Mouse (Mus musculus): ENCODE data around the gene AK157302. TPM values are rescaled to one million over a fixed set of nuclear protein-coding genes. Genes with fewer than 3 reads are reported as not detected.

AK157302 gene
- polyA plus RNA-seq, 1 experiment from 2014 or later: 0.76 TPM

MicroRNA genes within 50 kb of the gene (microRNA counts, 519-probe panel; counts per million panel counts)
- 2,936 counts per million, percentile 71 among the panel's probes with 10 or more counts for microRNA mmu-miR-1896

Small RNA genes within 50 kb of the gene (microRNA-seq; reads per million reads assigned to microRNA genes)
- not detected for gene Mir1896

Other genes with a start within 250 kb of the AK157302 start
- gene Gpx5, start 202.5 kb upstream of the AK157302 start, polyA plus RNA-seq (2015; fragmentation: Nextera tagmentation; extraction: Ambion mirVana): not detected in 2 replicates
- not detected in 2 replicates for gene Gpx6, start 183.1 kb upstream of the AK157302 start, polyA plus RNA-seq (2015; fragmentation: Nextera tagmentation; extraction: Ambion mirVana)
- gene Olfr1367, start 148.3 kb upstream of the AK157302 start, polyA plus RNA-seq (2015; fragmentation: Nextera tagmentation; extraction: Ambion mirVana): not detected in 2 replicates
- gene Zscan12, start 132.4 kb upstream of the AK157302 start, polyA plus RNA-seq (2015; fragmentation: Nextera tagmentation; extraction: Ambion mirVana): 6.5 and 8.7 TPM in 2 replicates
- gene Zkscan3, start 92.5 kb upstream of the AK157302 start, polyA plus RNA-seq (2015; fragmentation: Nextera tagmentation; extraction: Ambion mirVana): 65.7 and 71.5 TPM in 2 replicates
- gene Pgbd1, start 54.2 kb upstream of the AK157302 start, polyA plus RNA-seq (2015; fragmentation: Nextera tagmentation; extraction: Ambion mirVana): 2.9 and 3.3 TPM in 2 replicates
- 26.6 and 27.0 TPM in 2 replicates for gene Zscan26, start 41.5 kb upstream of the AK157302 start, polyA plus RNA-seq (2015; fragmentation: Nextera tagmentation; extraction: Ambion mirVana)
- gene Nkapl, start 26.7 kb upstream of the AK157302 start, polyA plus RNA-seq (2015; fragmentation: Nextera tagmentation; extraction: Ambion mirVana): 1.4 and 1.5 TPM in 2 replicates
- 1.4 and 2.2 TPM in 2 replicates for gene Zkscan4, start 16.3 kb upstream of the AK157302 start, polyA plus RNA-seq (2015; fragmentation: Nextera tagmentation; extraction: Ambion mirVana)
- not detected in 2 replicates for gene Gm10065, start 15.8 kb upstream of the AK157302 start, polyA plus RNA-seq (2015; fragmentation: Nextera tagmentation; extraction: Ambion mirVana)
- gene Gm11273, start 6.2 kb downstream of the AK157302 start, polyA plus RNA-seq (2015; fragmentation: Nextera tagmentation; extraction: Ambion mirVana): 15.7 and 17.9 TPM in 2 replicates
- gene Zkscan8, start 35.9 kb downstream of the AK157302 start, polyA plus RNA-seq (2015; fragmentation: Nextera tagmentation; extraction: Ambion mirVana): 3.5 and 4.0 TPM in 2 replicates
- gene Olfr1366, start 47.6 kb downstream of the AK157302 start, polyA plus RNA-seq (2015; fragmentation: Nextera tagmentation; extraction: Ambion mirVana): 0.10 TPM in 1 of 2 replicates, not detected in the other
- gene Olfr1535, start 64.7 kb downstream of the AK157302 start, polyA plus RNA-seq (2015; fragmentation: Nextera tagmentation; extraction: Ambion mirVana): not detected in 2 replicates
- gene Olfr1364, start 86.5 kb downstream of the AK157302 start, polyA plus RNA-seq (2015; fragmentation: Nextera tagmentation; extraction: Ambion mirVana): not detected in 2 replicates
- not detected in 2 replicates for gene Olfr1362, start 118.8 kb downstream of the AK157302 start, polyA plus RNA-seq (2015; fragmentation: Nextera tagmentation; extraction: Ambion mirVana)
- not detected in 2 replicates for gene Olfr11, start 147.3 kb downstream of the AK157302 start, polyA plus RNA-seq (2015; fragmentation: Nextera tagmentation; extraction: Ambion mirVana)
- gene Olfr1361, start 168.2 kb downstream of the AK157302 start, polyA plus RNA-seq (2015; fragmentation: Nextera tagmentation; extraction: Ambion mirVana): not detected in 2 replicates
- not detected in 2 replicates for gene Olfr1360, start 182.2 kb downstream of the AK157302 start, polyA plus RNA-seq (2015; fragmentation: Nextera tagmentation; extraction: Ambion mirVana)
- gene Olfr1359, start 202.9 kb downstream of the AK157302 start, polyA plus RNA-seq (2015; fragmentation: Nextera tagmentation; extraction: Ambion mirVana): not detected in 2 replicates
- 0.47 and 1.3 TPM in 2 replicates for gene Hist1h2bl, start 220.9 kb downstream of the AK157302 start, polyA plus RNA-seq (2015; fragmentation: Nextera tagmentation; extraction: Ambion mirVana)
- 9.9 and 11.4 TPM in 2 replicates for gene Hist1h2ai, start 221.2 kb downstream of the AK157302 start, polyA plus RNA-seq (2015; fragmentation: Nextera tagmentation; extraction: Ambion mirVana)
- gene Hist1h3h, start 222.4 kb downstream of the AK157302 start, polyA plus RNA-seq (2015; fragmentation: Nextera tagmentation; extraction: Ambion mirVana): 1.5 and 5.4 TPM in 2 replicates
- gene Hist1h2bm, start 226.8 kb downstream of the AK157302 start, polyA plus RNA-seq (2015; fragmentation: Nextera tagmentation; extraction: Ambion mirVana): 1.3 and 2.3 TPM in 2 replicates
- 0.66 and 0.67 TPM in 2 replicates for gene Hist1h4j, start 239.8 kb downstream of the AK157302 start, polyA plus RNA-seq (2015; fragmentation: Nextera tagmentation; extraction: Ambion mirVana)